Mouse (Mus musculus): Measurements from ENCODE around the gene Tdo2.

Tdo2 gene

DNA sequence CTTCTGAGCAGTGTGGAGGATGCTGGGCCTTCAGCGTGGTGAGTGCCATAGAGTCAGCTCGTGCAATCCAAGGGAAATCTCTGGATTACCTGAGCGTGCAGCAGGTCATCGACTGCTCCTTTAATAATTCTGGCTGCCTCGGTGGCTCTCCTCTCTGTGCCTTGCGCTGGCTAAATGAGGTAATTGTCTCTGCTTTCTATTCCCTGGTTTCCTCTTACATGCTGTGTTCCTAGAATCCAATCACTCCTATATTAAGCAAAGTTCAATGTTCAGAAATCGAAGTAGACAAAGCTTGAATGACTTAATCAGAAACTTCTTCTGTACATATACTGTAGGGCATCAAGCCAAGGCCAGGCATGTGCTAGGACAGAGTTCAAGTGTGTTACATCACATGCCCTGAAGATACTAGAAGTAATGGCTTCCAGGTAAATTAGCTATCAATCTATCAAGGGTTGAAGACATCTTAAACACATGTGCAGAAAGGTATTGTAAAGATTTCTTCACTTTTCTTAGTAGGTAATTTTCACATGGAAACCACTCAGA, 31.1 kb downstream of the Tdo2 start:
- ATAC-seq (ENCODE audit: insufficient number of reproducible peaks, low FRiP score, low TSS enrichment) = no peak

DNA sequence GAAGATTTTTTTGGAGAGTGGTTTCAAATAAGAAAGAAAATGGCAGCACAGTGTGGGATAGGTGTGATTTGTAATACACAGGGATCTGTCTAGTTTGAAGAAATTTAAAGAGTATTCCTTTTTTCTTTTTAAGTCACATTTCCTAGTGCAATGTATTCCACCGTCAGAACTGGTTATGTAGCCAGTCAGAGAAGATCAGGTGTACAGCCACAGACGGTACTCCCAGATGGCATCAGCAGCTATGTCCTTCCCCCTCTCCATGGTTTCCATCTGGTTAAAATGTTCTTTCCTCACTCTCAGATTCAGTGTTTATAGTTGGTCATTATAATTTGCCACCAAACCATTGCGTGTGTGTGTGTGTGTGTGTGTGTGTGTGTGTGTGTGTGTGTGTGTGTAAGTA, 32.9 kb downstream of the Tdo2 start:
- ATAC-seq (ENCODE audit: insufficient number of reproducible peaks, low FRiP score, low TSS enrichment) = no peak

GRCm38 (mm10) chr3:81942341-81942740, 33.7 kb downstream of the Tdo2 start:
- ATAC-seq (ENCODE audit: insufficient number of reproducible peaks, low FRiP score, low TSS enrichment) = no peak

GRCm38 (mm10) chr3:81938924-81939323, 37.1 kb downstream of the Tdo2 start:
- no peak for ATAC-seq (ENCODE audit: insufficient number of reproducible peaks, low FRiP score, low TSS enrichment)

- no peak for ATAC-seq (ENCODE audit: insufficient number of reproducible peaks, low FRiP score, low TSS enrichment)
Observed at GRCm38 (mm10) chr3:81933348-81933747, 42.7 kb downstream of the Tdo2 start.

- peak; percentile 93 for ATAC-seq (ENCODE audit: insufficient number of reproducible peaks, low FRiP score, low TSS enrichment)
Observed at GRCm38 (mm10) chr3:81932141-81933101, 43.6 kb downstream of the Tdo2 start, which contains the start of gene Ctso. Gene Ctso, plus strand, starts transcription at chr3:81932601.

DNA sequence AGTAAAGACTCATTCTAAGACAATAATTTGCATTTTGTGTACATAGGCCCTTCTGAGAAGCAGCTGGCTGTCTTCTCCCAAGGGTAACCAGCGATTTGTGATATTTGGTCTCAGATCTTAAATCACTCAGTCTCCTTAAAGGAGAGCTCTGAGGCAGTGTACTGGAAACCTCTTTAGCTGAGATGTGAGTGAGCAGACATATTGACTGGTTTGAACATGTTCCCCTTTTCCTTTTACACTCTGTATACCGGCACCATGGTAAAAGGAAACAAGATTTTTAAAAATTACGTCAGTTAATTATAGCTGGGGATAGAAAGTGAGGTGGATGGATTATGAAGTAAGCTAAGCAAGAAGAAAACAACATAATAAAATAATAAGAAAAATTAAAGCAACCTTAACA, 44.3 kb downstream of the Tdo2 start:
- no peak for ATAC-seq (ENCODE audit: insufficient number of reproducible peaks, low FRiP score, low TSS enrichment)

GRCm38 (mm10) chr3:81929073-81929472, 46.9 kb downstream of the Tdo2 start:
- no peak for ATAC-seq (ENCODE audit: insufficient number of reproducible peaks, low FRiP score, low TSS enrichment)

- ATAC-seq (ENCODE audit: insufficient number of reproducible peaks, low FRiP score, low TSS enrichment) = no peak
Observed at GRCm38 (mm10) chr3:81926764-81927325, 49.2 kb downstream of the Tdo2 start.

DNA sequence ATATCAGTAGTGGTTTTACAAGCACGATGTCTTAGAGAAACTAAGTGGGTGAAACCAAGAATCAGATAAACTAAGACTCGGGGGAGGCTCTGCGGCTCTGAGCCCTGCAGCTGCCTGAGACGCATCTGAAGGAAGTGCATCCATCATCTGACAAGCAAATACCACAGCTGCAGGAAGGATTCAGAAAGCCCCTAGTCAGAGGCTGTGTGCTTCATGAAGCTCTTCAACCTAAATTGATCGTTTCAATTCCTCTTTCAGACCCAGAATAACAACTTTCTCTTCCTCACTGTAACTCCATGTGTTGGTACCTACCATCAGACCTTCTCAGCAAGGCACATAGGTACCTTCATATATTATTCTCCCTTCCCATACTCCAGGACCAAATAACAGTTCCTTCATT, 50.1 kb downstream of the Tdo2 start:
- no peak for ATAC-seq (ENCODE audit: insufficient number of reproducible peaks, low FRiP score, low TSS enrichment)

GRCm38 (mm10) chr3:81924931-81925330, 51.1 kb downstream of the Tdo2 start:
- ATAC-seq (ENCODE audit: insufficient number of reproducible peaks, low FRiP score, low TSS enrichment) = peak; percentile 68; the same call in 1 of the 2 replicates

- ATAC-seq (ENCODE audit: insufficient number of reproducible peaks, low FRiP score, low TSS enrichment) = no peak
Observed at GRCm38 (mm10) chr3:81922910-81923309, 53.1 kb downstream of the Tdo2 start.

DNA sequence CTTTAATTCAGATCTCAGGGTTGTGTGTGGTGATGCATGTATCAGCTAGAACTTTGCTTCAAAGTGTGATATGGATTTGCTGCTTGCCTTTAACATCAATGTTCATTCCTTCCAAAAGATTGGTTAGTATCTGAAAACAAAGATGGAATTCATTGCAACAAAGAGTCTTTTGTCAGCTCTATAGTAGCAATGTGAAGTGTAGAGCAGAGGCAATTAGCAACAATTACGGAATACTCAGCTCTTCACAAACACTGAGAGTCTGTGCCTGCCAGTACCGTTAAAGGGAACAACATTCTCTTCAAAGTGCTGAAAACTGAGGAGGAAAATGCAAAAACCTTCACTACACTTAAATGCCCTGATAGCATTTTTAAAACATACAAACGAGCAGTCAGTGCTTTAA, 56.3 kb downstream of the Tdo2 start:
- ATAC-seq (ENCODE audit: insufficient number of reproducible peaks, low FRiP score, low TSS enrichment) = no peak

GRCm38 (mm10) chr3:81918215-81918614, 57.8 kb downstream of the Tdo2 start:
- ATAC-seq (ENCODE audit: insufficient number of reproducible peaks, low FRiP score, low TSS enrichment) = no peak

GRCm38 (mm10) chr3:81917354-81917935, 58.6 kb downstream of the Tdo2 start:
- ATAC-seq (ENCODE audit: insufficient number of reproducible peaks, low FRiP score, low TSS enrichment) = no peak

DNA sequence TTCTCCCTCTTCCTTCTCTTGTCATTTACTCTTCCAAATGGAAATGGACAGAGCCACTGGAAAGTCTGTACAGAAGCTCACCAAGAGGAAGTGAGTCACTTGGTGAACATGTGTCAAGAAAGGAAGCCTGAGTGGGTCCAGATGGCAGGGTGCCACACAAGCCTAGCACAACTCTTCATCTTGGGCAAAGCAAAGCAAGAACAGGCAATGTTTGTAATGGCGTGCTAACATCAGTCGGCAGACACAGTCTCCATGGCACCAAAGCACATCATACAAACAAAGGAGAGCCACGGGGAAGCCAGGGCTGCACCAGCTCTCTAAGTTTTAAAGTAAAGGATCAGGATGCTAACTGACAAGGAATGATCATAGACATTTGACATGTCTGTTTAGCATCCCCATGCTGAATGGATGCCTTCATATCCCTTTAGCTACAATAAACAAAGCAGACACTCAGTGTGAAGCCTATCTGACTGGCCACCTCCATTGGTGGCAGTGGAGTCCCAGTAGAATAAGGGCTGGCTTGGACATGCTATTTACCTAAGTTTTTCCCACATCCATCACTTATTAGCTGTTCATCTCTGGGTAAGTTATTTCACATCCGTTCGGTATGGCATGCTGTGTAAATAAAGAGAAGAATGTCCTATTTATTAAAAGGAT, 59.8 kb downstream of the Tdo2 start:
- ATAC-seq (ENCODE audit: insufficient number of reproducible peaks, low FRiP score, low TSS enrichment) = no peak

GRCm38 (mm10) chr3:81910286-81911036, 65.5 kb downstream of the Tdo2 start:
- no peak for ATAC-seq (ENCODE audit: insufficient number of reproducible peaks, low FRiP score, low TSS enrichment)

Data from cerebellum, adult (tissue).